Mouse (Mus musculus): ENCODE measurements at regions not wholly inside any gene's neighbourhood (a gene's known extent, or its start where the extent isn't known, plus 50 kb on each side); places are given as distances from the start of the nearest gene placed in this dataset.

DNA sequence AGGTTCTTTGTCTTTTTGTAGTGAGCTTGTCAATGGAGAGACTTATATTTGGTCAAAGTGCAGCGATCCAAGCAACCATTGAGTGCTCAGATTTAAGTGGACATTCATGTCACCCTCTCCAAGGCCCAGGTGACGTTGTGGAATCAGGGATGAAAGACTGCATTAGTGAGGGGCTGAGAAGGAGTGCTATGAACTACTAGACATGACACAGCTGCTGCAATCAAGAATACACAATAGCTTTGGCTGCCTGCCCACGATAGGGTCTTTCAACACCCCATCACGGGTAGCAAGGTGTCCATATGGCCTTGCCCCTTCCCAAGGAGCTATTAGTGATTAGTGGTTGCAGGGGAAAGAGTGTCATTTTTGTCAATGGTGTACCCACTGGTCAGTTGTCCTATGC is 229.7 kb downstream of the Kcnrg start:
- H3K36me3 ChIP-seq (ENCODE audit: insufficient read depth, low read length) = no peaks in the 10 kb centered on the region
- no peaks in the 10 kb centered on the region for H3K27me3 ChIP-seq (ENCODE audit: insufficient read depth, low read length)
- no peak for ATAC-seq
- H3K4me2 ChIP-seq (ENCODE audit: low read depth, low read length) = no peak overlapping the region
- no peak overlapping the region for H3K4me3 ChIP-seq (ENCODE audit: low read length)
- no peak for DNase-seq (ENCODE audit: low spot score)
- H3K27ac ChIP-seq = no peak overlapping the region
- 57% methylated on average over 4 of the region's 4 CpGs for WGBS
- no peak for TF ChIP-seq CTCF (IDR thresholded peaks at IDR 0.05; ENCODE audit: low read depth)
- no peak overlapping the region for H3K9ac ChIP-seq (replicated peaks; ENCODE audit: low read length)
- no peaks in the 10 kb centered on the region for H3K4me1 ChIP-seq (ENCODE audit: insufficient read depth, low read length)
- no peaks in the 10 kb centered on the region for H3K9me3 ChIP-seq (ENCODE audit: low read length)

DNA sequence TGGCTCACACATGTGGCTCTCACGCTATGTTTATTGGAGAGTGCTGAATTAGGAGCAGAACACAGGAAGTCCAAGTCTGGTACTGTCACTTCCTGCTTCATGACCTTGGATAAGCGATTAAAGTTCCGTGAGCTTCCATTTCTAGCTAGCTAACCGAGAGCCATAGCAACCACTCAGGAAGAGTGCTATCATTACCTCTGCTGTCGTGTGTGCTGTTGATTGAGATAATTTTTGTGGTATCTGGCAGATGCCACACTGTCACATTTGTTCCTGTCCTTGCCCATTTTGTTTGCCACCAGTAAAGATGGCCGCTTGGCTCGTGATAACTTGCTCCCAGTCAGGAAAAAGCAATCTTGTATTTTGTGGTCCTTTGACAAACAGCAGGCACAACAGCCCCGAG is 230.6 kb downstream of the Kcnrg start:
- no peak overlapping the region for H3K27ac ChIP-seq
- H3K27me3 ChIP-seq (ENCODE audit: insufficient read depth, low read length) = no peaks in the 10 kb centered on the region
- H3K9ac ChIP-seq (replicated peaks; ENCODE audit: low read length) = no peak overlapping the region
- H3K4me2 ChIP-seq (ENCODE audit: low read depth, low read length) = no peak overlapping the region
- H3K9me3 ChIP-seq (ENCODE audit: low read length) = no peaks in the 10 kb centered on the region
- TF ChIP-seq CTCF (IDR thresholded peaks at IDR 0.05; ENCODE audit: low read depth) = no peak
- H3K36me3 ChIP-seq (ENCODE audit: insufficient read depth, low read length) = no peaks in the 10 kb centered on the region
- WGBS = 89% methylated on average over 8 of the region's 8 CpGs
- H3K4me1 ChIP-seq (ENCODE audit: insufficient read depth, low read length) = no peaks in the 10 kb centered on the region
- DNase-seq (ENCODE audit: low spot score) = no peak
- no peak for ATAC-seq
- H3K4me3 ChIP-seq (ENCODE audit: low read length) = no peak overlapping the region

- no peak for ATAC-seq
- Histone ChIP-seq H3K27me3 (ENCODE audit: insufficient read depth, low read length) (no peaks in the 10 kb centered on the region), H3K36me3 (ENCODE audit: insufficient read depth, low read length) (no peaks in the 10 kb centered on the region), H3K4me3 (ENCODE audit: low read length) (no peak overlapping the region), H3K27ac (no peak overlapping the region), H3K4me1 (ENCODE audit: insufficient read depth, low read length) (no peaks in the 10 kb centered on the region), H3K9ac (replicated peaks; ENCODE audit: low read length) (no peak overlapping the region), H3K9me3 (ENCODE audit: low read length) (no peaks in the 10 kb centered on the region), H3K4me2 (ENCODE audit: low read depth, low read length) (no peak overlapping the region)
- 87% methylated on average over 4 of the region's 4 CpGs for WGBS
- DNase-seq (ENCODE audit: low spot score) = no peak
- TF ChIP-seq CTCF (IDR thresholded peaks at IDR 0.05; ENCODE audit: low read depth) = no peak
Observed at GRCm38 (mm10) chr14:61842476-61842875, 235.2 kb downstream of the Kcnrg start.

- H3K4me3 ChIP-seq (ENCODE audit: low read length) = no peak overlapping the region
- no peaks in the 10 kb centered on the region for H3K36me3 ChIP-seq (ENCODE audit: insufficient read depth, low read length)
- no peak overlapping the region for H3K9ac ChIP-seq (replicated peaks; ENCODE audit: low read length)
- no peak overlapping the region for H3K27ac ChIP-seq
- ATAC-seq (no peak), DNase-seq (ENCODE audit: low spot score) (no peak)
- no peaks in the 10 kb centered on the region for H3K27me3 ChIP-seq (ENCODE audit: insufficient read depth, low read length)
- H3K4me1 ChIP-seq (ENCODE audit: insufficient read depth, low read length) = no peaks in the 10 kb centered on the region
- no peaks in the 10 kb centered on the region for H3K9me3 ChIP-seq (ENCODE audit: low read length)
- TF ChIP-seq CTCF (IDR thresholded peaks at IDR 0.05; ENCODE audit: low read depth) = no peak
- 88% methylated on average over 5 of the region's 5 CpGs for WGBS
- no peak overlapping the region for H3K4me2 ChIP-seq (ENCODE audit: low read depth, low read length)
Observed at GRCm38 (mm10) chr14:61846441-61846840, 239.2 kb downstream of the Kcnrg start.

GRCm38 (mm10) chr14:61850244-61850643 is 243.0 kb downstream of the Kcnrg start:
- Histone ChIP-seq H3K36me3 (ENCODE audit: insufficient read depth, low read length) (no peaks in the 10 kb centered on the region), H3K9me3 (ENCODE audit: low read length) (no peaks in the 10 kb centered on the region), H3K9ac (replicated peaks; ENCODE audit: low read length) (no peak overlapping the region), H3K4me1 (ENCODE audit: insufficient read depth, low read length) (no peaks in the 10 kb centered on the region), H3K4me2 (ENCODE audit: low read depth, low read length) (no peak overlapping the region), H3K27me3 (ENCODE audit: insufficient read depth, low read length) (no peaks in the 10 kb centered on the region), H3K27ac (no peak overlapping the region), H3K4me3 (ENCODE audit: low read length) (no peak overlapping the region)
- no peak for TF ChIP-seq CTCF (IDR thresholded peaks at IDR 0.05; ENCODE audit: low read depth)
- WGBS = 79% methylated on average over 4 of the region's 4 CpGs
- DNase-seq (ENCODE audit: low spot score) (no peak), ATAC-seq (no peak)

DNA sequence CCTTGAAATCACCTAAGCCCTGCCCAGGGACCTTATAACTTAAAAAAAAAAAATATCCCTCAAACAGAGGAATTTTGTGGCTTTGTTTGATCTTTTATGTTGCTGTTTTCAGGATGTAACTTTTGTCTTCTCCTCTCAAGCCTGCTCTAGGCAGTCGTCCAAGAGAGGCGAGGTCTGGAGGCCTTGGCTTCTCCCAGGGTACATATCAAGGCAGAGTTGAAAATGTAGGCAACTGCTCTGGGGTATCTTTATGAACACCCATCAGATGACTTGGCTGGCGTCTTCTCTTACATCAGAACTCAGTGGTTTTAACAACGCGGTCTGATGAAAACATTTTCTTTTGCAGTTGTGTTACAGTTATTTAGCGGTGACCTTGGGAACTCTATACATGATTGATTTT is 250.4 kb downstream of the Kcnrg start:
- Histone ChIP-seq H3K27ac (no peak overlapping the region), H3K9me3 (ENCODE audit: low read length) (no peaks in the 10 kb centered on the region), H3K27me3 (ENCODE audit: insufficient read depth, low read length) (no peaks in the 10 kb centered on the region), H3K9ac (replicated peaks; ENCODE audit: low read length) (no peak overlapping the region), H3K36me3 (ENCODE audit: insufficient read depth, low read length) (no peaks in the 10 kb centered on the region), H3K4me1 (ENCODE audit: insufficient read depth, low read length) (no peaks in the 10 kb centered on the region), H3K4me2 (ENCODE audit: low read depth, low read length) (no peak overlapping the region), H3K4me3 (ENCODE audit: low read length) (no peak overlapping the region)
- TF ChIP-seq CTCF (IDR thresholded peaks at IDR 0.05; ENCODE audit: low read depth) = no peak
- 75% methylated on average over 6 of the region's 6 CpGs for WGBS
- DNase-seq (ENCODE audit: low spot score) (no peak), ATAC-seq (no peak)

GRCm38 (mm10) chr14:61860688-61861087 is 253.4 kb downstream of the Kcnrg start:
- H3K4me2 ChIP-seq (ENCODE audit: low read depth, low read length) = no peak overlapping the region
- no peak overlapping the region for H3K27ac ChIP-seq
- TF ChIP-seq CTCF (IDR thresholded peaks at IDR 0.05; ENCODE audit: low read depth) = no peak
- no peak for DNase-seq (ENCODE audit: low spot score)
- no peaks in the 10 kb centered on the region for H3K9me3 ChIP-seq (ENCODE audit: low read length)
- no peaks in the 10 kb centered on the region for H3K27me3 ChIP-seq (ENCODE audit: insufficient read depth, low read length)
- no peak overlapping the region for H3K4me3 ChIP-seq (ENCODE audit: low read length)
- 89% methylated on average over 4 of the region's 4 CpGs for WGBS
- no peaks in the 10 kb centered on the region for H3K36me3 ChIP-seq (ENCODE audit: insufficient read depth, low read length)
- ATAC-seq = no peak
- H3K9ac ChIP-seq (replicated peaks; ENCODE audit: low read length) = no peak overlapping the region
- H3K4me1 ChIP-seq (ENCODE audit: insufficient read depth, low read length) = no peaks in the 10 kb centered on the region
